Mouse (Mus musculus): ENCODE measurements around the gene Rpap1. TPM values are rescaled to one million over a fixed set of nuclear protein-coding genes. Genes with fewer than 3 reads are reported as not detected.

Gene Rpap1
- 10 to 100 TPM; 12.7 to 12.9 TPM for total RNA-seq (2021)
- long read RNA-seq, experiment 1, full-length matches to known transcripts: 5 of 24 reads
- long read RNA-seq, experiment 1, partial matches to known transcripts: 13 of 24 reads
- long read RNA-seq, experiment 1, other reads (novel, unspliced or antisense): 6 of 24 reads
- long read RNA-seq, experiment 2, full-length matches to known transcripts: 10 of 23 reads
- long read RNA-seq, experiment 2, partial matches to known transcripts: 8 of 23 reads
- long read RNA-seq, experiment 2, other reads (novel, unspliced or antisense): 5 of 23 reads

DNA sequence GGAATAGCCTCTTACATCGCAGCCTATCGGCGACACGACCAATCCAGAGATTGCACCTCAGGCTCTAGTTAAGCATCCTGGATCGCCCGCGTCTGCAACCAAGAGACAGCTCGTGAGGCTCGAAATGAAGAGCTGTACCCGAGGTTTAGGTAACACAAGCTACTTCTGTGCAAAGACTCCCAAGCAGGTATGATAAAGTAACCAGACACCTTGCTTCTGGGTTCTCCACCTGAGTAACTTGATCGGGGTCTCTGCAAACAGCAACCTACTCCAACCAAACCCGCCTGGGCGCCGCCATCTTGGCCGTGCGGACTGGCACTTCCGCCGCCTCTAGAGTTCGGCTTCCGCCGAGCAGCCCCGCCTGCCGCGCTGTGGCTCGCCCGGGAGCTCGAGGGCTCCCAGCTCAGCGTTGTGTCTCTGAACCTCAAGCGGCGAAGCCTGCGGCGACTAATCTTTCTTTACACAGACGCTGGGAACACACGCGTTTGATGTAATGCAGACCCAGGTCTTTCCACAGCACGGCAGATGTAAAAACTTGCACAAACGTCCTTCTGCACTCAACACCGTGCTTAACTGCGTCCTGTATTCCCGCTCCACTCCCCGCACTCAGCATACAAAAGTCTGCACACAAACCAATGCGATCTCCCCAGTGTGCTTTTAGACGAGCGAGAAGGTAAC, at the start of gene Rpap1:
Gene Rpap1 (minus strand): TSS at position 332 of the 678 bp plus-strand sequence.
- peak; percentile 85 for DNase-seq
- intact Hi-C loops (cut with DNase I; ENCODE audit: low total_unique reads): no loop called here

DNA sequence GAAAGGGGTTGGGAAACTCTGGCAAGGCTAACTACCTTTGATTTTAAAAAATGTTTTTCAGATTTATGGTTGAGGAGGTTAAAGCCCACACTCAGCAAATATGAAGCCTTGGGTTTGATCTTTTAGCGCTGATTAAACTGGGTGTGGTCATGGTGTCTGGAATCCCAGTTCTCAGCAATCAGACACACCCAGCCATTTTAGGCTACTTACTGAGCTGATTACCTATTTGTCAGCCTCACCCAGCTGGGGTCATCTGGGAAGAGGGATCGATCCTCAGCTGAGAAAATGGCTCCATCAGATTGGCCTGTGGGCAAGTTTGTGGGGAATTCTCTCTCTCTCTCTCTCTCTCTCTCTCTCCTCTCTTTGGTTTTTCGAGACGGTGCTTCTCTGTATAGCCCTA, 46.9 kb upstream of the Rpap1 start:
- no peak for DNase-seq
- intact Hi-C loops (cut with DNase I; ENCODE audit: low total_unique reads): no loop called here

DNA sequence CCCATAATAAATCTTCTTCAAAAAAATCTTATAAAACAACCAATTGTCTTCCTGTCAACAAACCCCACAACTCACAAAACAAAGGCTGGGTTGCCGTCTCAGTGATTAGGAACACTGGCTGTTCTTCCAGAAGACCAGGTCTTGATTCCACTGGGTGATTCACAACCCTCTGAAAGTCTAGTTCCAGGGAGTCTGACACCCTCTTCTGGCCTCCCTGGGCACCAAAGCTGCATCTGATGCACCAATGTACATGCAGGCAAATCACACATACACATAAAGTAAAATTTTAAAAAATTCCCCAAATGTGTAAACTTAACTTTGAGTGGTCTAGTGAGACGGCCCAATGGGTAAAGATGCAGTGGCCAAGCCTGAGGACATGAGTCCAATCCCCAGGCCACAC, 43.2 kb upstream of the Rpap1 start:
- intact Hi-C loops (cut with DNase I; ENCODE audit: low total_unique reads): no loop called here

DNA sequence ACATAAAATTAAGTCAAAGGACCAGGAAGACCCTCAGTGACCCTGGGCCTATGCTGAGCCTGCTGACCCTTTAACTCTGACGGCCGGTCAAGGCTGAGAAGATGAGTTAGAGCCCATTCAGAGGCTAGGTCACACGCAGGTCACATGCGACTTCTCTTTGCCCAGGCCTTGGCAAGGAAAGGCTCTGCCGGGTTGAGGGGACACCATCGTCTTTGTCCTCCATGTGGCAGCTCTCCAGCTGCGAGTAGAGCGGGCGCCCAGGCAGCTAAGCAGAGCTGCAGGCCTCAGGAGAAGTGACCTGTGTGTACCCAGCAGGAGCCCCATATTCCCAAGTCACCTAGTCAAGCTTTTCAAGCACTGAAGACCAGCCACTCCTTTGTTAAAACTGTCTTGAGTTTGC, 33.8 kb upstream of the Rpap1 start:
- intact Hi-C loops (cut with DNase I; ENCODE audit: low total_unique reads): no loop called here
- no peak for DNase-seq

More for the DNA sequence above, 43.2 kb upstream of the Rpap1 start:
- no peak for DNase-seq

DNA sequence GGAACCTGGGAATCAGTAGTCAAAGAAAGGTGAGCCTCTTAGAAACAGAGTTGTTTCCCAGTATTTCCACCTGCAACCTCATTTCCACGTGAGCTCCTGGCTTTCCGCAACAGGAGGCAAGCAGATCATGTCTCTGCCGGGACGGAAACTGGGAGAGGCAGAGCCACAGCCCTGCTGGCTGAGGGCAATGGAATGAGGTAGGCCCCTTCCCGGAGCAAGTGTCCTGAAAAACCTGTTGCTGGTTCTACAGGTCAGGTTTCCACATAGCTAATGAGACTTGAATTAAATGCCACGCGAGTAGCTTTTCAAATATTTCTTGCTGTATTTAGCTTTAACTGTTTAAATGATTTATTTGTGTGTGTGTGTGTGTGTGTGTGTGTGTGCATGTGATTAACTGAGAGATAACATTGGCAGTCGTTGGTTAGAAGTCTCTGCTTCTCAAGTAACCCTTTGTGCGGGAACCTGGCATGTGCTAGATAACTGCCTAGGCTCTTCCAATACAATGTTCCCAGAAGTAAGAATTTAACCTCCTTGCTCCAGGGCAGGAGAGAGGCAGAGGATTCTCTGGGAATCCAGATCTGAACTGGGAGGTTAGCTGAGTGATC, 31.4 kb upstream of the Rpap1 start:
- DNase-seq: no peak
- intact Hi-C loops (cut with DNase I; ENCODE audit: low total_unique reads): no loop called here

DNA sequence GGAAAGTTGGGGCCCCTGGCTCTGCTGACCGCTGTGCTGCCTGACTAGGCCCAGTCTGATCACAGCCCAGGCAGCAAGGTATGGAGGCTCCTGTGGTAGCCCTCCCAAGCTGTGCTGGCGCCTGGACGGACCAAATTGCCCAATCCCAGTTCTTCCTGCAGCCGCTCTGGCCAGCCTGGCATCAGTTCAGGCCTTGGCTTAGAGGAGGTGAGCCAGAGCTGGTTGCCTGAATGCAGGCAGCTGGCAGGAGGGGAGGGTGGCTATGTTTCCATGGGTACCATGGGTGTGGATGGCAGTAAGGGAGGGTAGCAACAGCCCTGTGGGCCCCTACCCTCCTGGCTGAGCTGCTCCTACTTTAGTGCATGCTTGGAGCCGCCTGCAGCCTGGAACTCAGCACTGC, 29.7 kb upstream of the Rpap1 start:
- intact Hi-C loops (cut with DNase I; ENCODE audit: low total_unique reads): no loop called here
- peak; percentile 60 for DNase-seq

DNA sequence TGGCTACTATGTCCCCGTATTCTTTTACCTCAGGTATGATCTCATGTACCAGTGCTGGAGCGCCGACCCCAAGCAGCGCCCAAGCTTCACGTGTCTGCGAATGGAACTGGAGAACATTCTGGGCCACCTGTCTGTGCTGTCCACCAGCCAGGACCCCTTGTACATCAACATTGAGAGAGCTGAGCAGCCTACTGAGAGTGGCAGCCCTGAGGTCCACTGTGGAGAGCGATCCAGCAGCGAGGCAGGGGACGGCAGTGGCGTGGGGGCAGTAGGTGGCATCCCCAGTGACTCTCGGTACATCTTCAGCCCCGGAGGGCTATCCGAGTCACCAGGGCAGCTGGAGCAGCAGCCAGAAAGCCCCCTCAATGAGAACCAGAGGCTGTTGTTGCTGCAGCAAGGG, 29.3 kb upstream of the Rpap1 start:
- DNase-seq: no peak
- intact Hi-C loops (cut with DNase I; ENCODE audit: low total_unique reads): no loop called here

DNA sequence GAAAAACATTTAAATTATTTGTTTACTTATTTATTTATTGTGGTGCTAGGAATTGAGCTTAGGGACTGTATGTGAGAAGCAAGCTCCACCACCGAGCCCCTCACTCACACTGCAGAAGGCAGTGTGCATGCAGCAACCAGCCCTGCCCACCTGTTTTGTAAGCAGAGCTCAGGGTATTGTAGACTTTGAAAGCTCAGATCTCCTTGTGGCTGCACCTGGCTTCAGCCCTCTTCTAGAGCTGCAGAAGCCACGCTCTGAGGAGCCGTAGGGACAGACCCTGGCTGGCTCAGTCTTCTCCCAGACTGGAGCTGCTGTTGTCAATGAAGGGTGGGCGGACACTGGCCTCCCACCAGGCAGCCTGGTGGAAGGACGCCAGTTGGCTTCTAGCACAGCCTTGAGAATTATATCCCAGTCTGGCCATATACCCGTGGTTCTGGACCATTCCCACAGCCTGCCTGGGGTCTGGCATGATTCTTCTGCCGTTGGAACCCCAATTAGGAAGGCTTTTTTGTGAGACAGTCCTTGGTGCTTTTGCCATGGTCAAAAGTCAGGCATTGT, 27.1 kb upstream of the Rpap1 start:
- intact Hi-C loops (cut with DNase I; ENCODE audit: low total_unique reads): no loop called here
- DNase-seq: peak; percentile 52

DNA sequence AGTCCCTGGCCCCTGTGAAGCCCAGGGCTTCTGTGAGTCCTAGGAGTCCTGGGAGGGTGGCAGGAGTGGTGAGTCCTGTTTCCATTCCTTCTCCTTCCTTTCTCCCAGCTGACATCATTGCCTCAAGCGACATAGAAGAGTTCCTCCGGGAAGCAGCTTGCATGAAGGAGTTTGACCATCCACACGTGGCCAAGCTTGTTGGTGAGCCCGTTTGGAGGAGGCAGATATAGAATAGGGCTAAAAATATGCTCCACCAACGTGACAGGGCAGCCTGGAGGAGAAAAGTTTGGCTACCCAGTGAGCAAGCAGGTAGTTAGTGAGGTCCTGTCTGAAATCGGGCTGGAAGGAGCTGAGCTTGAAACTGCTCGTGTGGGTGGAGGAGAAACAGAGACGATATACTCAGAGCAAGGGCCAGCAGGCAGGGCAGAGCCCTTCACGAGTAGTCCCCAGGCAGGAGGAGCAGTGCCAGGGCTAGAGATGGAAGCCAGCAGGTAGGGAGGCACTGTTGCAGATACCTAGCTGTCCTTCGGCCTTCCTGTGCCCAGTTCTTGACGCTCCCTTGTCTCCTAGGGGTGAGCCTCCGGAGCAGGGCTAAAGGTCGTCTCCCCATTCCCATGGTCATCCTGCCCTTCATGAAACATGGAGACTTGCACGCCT, 24.3 kb upstream of the Rpap1 start:
- intact Hi-C loops (cut with DNase I; ENCODE audit: low total_unique reads): no loop called here
- DNase-seq: no peak

DNA sequence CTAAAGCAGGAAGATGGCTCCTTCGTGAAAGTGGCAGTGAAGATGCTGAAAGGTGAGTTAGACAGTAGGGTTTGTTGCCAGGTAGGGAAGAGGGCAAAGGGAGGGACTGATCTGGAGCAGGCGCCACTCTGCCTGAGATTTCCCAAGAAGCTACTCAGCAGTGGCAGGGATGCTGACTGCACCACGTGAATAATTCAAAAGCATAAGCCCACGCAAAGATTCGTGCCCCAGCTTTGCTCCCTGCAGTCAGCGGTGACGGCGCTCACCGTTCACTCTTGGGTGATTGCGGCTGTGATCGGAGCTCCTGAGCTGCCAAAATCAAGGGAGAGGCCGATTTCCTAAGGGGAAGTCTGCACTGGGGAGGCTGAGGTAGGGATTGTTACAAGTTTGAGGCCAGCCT, 23.6 kb upstream of the Rpap1 start:
- no peak for DNase-seq
- intact Hi-C loops (cut with DNase I; ENCODE audit: low total_unique reads): no loop called here

DNA sequence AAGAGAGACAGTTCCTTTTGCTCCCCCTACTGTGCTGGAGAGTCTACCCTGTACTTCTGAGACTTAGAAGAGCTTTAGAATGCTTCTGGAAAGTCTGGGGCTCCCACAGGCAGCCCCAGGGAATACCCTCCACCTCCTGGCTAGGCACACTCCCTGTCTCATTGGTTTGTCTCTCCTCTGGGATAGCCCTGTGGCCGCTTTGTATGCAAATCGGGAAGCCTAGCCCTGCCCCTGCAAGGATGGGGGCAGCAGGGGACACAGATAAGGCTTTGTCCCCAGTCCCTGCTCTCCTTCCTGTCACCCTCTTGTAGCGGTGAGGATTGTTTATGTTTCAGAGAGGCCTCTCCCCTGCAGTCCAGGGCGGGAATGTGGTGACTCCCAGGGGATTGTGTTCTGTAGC, 21.5 kb upstream of the Rpap1 start:
- DNase-seq: no peak
- intact Hi-C loops (cut with DNase I; ENCODE audit: low total_unique reads): no loop called here

DNA sequence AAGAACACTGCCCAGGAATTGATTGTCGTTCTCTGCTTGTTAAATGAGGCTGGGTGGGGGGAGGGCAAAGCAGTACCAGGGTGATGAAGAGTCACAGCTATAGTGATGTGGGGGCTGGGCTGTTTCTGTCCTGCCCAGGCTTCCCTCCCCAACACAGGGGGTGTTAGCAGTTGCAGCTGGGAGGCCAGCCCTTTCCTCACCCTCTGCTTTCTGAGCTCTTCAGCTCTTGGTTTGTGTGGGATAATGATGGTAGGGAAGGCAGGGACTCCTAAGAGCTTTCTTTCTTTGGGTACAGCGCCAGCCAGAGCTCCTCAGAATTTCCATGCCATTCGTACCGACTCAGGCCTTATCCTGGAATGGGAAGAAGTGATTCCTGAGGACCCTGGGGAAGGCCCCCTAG, 21.1 kb upstream of the Rpap1 start:
- intact Hi-C loops (cut with DNase I; ENCODE audit: low total_unique reads): no loop called here
- DNase-seq: no peak

DNA sequence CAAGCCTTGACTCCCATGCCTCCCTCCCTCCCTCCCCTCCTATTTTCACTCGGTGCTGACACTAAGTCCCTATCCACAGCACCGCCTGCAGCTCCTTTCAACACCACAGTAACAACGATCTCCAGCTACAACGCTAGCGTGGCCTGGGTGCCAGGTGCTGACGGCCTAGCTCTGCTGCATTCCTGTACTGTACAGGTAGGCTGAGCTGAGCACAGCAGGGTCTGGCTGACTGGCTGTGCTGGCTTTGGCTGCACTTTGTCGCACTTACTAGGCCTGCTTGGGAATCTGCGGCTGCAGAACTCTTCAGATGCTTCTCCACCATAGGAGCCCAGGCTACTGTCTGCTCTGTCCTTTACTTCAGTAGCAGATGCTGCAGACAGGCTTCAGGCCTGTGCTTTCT, 18.2 kb upstream of the Rpap1 start:
- intact Hi-C loops (cut with DNase I; ENCODE audit: low total_unique reads): no loop called here
- DNase-seq: no peak

DNA sequence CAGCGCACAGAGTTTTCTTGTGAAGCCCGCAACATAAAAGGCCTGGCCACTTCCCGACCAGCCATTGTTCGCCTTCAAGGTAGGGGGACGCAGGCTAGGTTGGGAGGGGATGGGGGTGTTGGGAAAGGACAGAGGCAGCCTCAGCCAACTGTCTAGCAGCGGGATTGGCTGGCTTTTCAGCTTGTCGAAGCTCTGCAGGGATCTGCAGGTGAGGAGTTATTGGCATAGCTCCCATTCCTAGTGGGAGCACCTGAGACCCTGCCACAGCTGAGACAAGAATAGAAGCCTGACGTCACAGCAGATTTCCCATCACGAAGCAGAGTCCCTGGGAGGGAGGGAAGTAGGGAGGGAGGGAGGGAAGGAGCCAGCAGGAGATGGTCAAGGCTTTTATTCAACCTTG, 17.4 kb upstream of the Rpap1 start:
- no peak for DNase-seq
- intact Hi-C loops (cut with DNase I; ENCODE audit: low total_unique reads): no loop called here

DNA sequence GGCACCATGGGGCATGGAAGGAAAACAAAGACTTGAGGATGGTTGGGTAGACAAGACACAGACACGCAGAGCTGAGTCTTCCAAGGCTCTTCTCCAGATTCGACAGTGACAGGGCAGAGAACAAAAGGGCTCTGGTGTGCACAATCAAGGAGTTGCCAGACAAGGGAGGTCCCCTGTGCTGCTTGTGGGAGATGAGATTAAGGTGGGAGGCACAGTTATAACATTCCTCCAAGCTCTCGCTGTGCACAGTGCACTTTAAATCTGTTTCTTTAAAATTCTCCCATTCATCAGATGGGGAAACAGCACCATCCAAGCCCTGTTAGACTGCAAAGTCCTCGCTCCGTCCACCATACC, 16.9 kb upstream of the Rpap1 start:
- intact Hi-C loops (cut with DNase I; ENCODE audit: low total_unique reads): no loop called here
- no peak for DNase-seq

DNA sequence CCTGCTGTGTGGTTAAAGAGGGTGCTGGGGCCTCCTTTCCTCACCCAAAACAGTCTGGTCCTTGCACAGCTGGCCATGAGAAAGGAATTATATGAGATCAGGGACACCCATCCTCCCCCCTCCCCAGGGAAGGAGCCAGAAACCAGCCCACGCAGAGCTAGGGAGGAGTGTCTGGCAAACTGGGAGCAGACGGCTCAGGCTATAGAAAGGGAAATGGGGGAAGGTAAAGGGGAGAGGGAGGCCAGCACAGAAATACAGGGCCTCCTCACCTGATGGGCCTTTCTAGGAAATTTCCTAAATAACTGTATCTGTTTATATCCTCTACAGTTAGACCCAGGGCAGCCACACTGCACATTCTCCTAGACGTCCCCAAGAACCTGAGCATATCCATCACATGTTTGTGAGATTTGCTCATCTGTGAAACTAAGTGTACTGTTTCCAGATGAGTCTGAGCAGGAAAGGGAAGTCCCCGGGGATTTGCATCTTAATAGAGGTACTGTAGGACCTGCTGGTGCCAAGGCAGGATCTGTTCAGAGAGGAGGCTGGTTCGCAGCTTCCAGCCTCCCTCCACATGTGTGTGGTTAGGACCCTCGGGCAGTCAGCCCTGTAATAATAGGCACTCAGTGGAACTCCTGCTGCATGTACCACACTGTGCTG, 16.4 kb upstream of the Rpap1 start:
- intact Hi-C loops (cut with DNase I; ENCODE audit: low total_unique reads): no loop called here
- DNase-seq: no peak

DNA sequence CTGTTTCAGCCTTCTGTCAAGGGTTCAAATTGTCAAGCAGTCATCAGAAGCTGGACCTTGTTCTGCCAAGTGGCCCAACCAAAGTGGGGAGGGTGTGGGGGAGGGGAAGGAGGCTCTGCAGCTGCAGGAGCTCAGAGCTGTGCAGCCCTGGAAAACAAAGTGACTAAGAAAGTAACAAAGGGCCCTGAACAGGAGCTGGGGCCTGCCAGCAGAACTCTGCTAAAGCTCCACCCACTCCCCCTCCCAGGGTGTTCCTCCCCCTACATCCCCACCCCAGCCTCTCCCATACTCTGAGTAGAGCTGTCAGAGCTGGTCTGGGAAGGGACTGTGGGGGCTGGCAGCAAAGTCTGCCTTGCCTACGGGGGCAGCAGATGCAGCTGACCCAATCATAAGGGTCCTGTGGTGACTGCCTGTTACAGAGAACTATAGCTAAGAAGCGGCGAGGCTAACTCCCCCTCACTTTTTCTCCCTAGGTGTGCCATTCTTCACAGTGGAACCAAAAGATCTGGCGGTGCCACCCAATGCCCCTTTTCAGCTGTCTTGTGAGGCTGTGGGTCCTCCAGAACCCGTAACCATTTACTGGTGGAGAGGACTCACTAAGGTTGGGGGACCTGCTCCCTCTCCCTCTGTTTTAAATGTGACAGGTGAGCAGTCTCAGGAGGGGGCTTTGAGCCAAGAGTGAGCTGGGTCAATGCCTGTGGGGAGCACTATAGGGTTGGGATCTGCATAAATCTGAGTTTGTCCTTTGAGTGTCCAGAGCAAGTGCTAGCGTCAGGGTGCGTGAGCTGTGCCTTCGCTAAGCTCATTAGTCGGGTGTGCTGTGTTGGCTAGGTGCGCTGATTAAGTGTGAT, 15.7 kb upstream of the Rpap1 start:
- intact Hi-C loops (cut with DNase I; ENCODE audit: low total_unique reads): no loop called here
- peak; percentile 45 for DNase-seq

DNA sequence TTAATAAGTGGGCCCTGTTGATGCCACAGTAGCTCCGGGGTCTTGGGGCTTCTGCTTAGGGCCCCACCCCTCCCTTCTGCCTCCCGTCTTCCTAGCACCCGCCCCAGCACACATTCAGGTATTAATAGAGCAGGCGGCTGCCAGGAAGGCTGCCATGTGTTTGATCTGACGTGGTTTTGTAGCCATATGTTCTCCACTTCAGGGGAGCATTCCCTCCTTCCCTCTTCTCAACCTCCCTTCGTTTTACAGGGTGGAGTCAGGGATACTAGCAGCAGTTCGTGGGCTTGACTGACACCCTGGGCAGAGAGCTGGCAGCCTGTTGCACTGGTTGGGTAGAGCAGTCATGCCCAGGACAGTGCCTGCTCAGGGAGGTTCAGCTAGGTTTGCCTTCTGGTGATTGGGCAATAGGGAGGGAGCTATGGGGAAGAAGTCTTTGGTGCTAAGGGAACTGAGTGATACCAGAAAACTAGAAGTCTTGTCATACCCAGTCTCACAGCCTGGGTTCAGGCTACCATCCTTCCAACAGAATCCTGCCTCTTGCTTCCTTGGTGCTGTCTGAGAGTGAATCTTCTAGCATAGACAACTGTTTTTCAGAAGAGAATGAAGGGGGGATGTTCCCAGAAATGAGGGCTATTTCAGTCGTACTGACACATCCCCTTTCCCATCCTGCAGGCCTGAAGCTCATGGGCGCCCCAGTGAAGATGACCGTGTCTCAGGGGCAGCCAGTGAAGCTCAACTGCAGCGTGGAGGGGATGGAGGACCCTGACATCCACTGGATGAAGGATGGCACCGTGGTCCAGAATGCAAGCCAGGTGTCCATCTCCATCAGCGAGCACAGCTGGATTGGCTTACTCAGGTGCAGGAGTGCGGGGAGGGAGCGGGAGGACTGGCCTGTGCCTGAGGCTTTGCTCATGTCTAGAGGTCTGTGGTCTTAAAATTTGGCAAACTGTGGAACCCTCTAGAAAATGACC, 13.8 kb upstream of the Rpap1 start:
- DNase-seq: no peak
- intact Hi-C loops (cut with DNase I; ENCODE audit: low total_unique reads): no loop called here
